Mouse (Mus musculus) liver, embryonic 12.5 days (tissue): Measurements from ENCODE around the gene Tcte1. TPM values are rescaled to one million over a fixed set of nuclear protein-coding genes. Genes with fewer than 3 reads are reported as not detected.

Experiments
- ATAC-seq: fragments of 200-750 bp; cut with Nextera tagmentation; 2 replicates; pipeline ENCODE4 v1.8.0; 2017; ENCODE audit warnings: moderate number of reproducible peaks, mild to moderate bottlenecking, moderate library complexity
- H3K27ac ChIP-seq: fragments of 300-500 bp; sonication (generic); 2 replicates; pipeline ENCODE4 v1.5.1; 2016; ENCODE audit warnings: mild to moderate bottlenecking
- H3K27me3 ChIP-seq: fragments of 300-500 bp; sonication (generic); replicated peaks from 2 replicates; pipeline ENCODE4 v1.6.1; 2016; ENCODE audit warnings: mild to moderate bottlenecking, moderate library complexity
- H3K36me3 ChIP-seq: fragments of 300-500 bp; sonication (generic); 2 replicates; pipeline ENCODE4 v1.6.1; 2016; ENCODE audit warnings: mild to moderate bottlenecking, moderate library complexity
- H3K4me1 ChIP-seq: fragments of 300-500 bp; sonication (generic); 2 replicates; pipeline ENCODE4 v1.6.1; 2016
- H3K4me2 ChIP-seq: fragments of 300-500 bp; sonication (generic); 2 replicates; pipeline ENCODE4 v1.6.1; 2016; ENCODE audit warnings: mild to moderate bottlenecking, moderate library complexity
- H3K4me3 ChIP-seq: fragments of 300-500 bp; sonication (generic); 2 replicates; pipeline ENCODE4 v1.5.1; 2016; ENCODE audit warnings: mild to moderate bottlenecking, moderate library complexity
- H3K9ac ChIP-seq: fragments of 300-500 bp; sonication (generic); 2 replicates; pipeline ENCODE4 v1.6.1; 2016; ENCODE audit warnings: mild to moderate bottlenecking, moderate library complexity
- H3K9me3 ChIP-seq: fragments of 300-500 bp; sonication (generic); replicated peaks from 2 replicates; pipeline ENCODE4 v1.6.1; 2016; ENCODE audit warnings: mild to moderate bottlenecking, moderate library complexity
- WGBS: fragments of 180-500 bp; shearing (Covaris S2); methylation state at CpG from one replicate; pipeline ENCODE4 v1.1.7; 2016; ENCODE audit not compliant: insufficient replicate concordance; 5-methylcytosine and 5-hydroxymethylcytosine counted together
- polyA plus RNA-seq: library from polyadenylated mRNA; unstranded; fragments of >200 nt; fragmentation: Nextera tagmentation; extraction: Ambion mirVana; gene quantifications from 2 replicates; pipeline ENCODE4 v1.2.1, GENCODE M21; 2016

Tcte1 gene
- polyA plus RNA-seq, 1 experiment from 2014 or later, result 0.14 TPM

- H3K4me2 ChIP-seq, result peak overlapping the region; percentile 84
- 35% methylated on average over 5 of the region's 5 CpGs for WGBS
- no peak for ATAC-seq
- H3K27ac ChIP-seq, result no peak overlapping the region
- no peak overlapping the region for H3K4me3 ChIP-seq
- H3K36me3 ChIP-seq, result no peaks in the 10 kb centered on the region
- no peaks in the 10 kb centered on the region for H3K9me3 ChIP-seq
- H3K4me1 ChIP-seq, result peaks cover 30% of the 10 kb centered on the region
- H3K9ac ChIP-seq, result no peak overlapping the region
- peaks cover 84% of the 10 kb centered on the region for H3K27me3 ChIP-seq
These were observed 27.0 kb downstream of the Tcte1 start for GRCm38 (mm10) chr17:45550253-45550652.

GRCm38 (mm10) chr17:45551249-45551796, 28.1 kb downstream of the Tcte1 start:
- peaks cover 79% of the 10 kb centered on the region for H3K27me3 ChIP-seq
- no peak overlapping the region for H3K9ac ChIP-seq
- H3K36me3 ChIP-seq, result no peaks in the 10 kb centered on the region
- no peak overlapping the region for H3K4me2 ChIP-seq
- peaks cover 36% of the 10 kb centered on the region for H3K4me1 ChIP-seq
- no peak overlapping the region for H3K27ac ChIP-seq
- no peaks in the 10 kb centered on the region for H3K9me3 ChIP-seq
- WGBS, result 53% methylated on average over 7 of the region's 7 CpGs
- no peak overlapping the region for H3K4me3 ChIP-seq
- no peak for ATAC-seq

- Histone ChIP-seq H3K4me2 (no peak overlapping the region), H3K27ac (no peak overlapping the region), H3K9ac (no peak overlapping the region), H3K4me1 (peaks cover 39% of the 10 kb centered on the region), H3K27me3 (peaks cover 79% of the 10 kb centered on the region), H3K36me3 (no peaks in the 10 kb centered on the region), H3K4me3 (no peak overlapping the region), H3K9me3 (no peaks in the 10 kb centered on the region)
- 3% methylated on average over 8 of the region's 8 CpGs for WGBS
- ATAC-seq, result peak; percentile 46
These were observed 28.7 kb downstream of the Tcte1 start for GRCm38 (mm10) chr17:45551816-45552451.

- no peaks in the 10 kb centered on the region for H3K9me3 ChIP-seq
- H3K27ac ChIP-seq, result no peak overlapping the region
- no peaks in the 10 kb centered on the region for H3K36me3 ChIP-seq
- no peak for ATAC-seq
- no peak overlapping the region for H3K4me3 ChIP-seq
- WGBS, result 66% methylated on average over 3 of the region's 3 CpGs
- peaks cover 47% of the 10 kb centered on the region for H3K4me1 ChIP-seq
- H3K27me3 ChIP-seq, result peaks cover 79% of the 10 kb centered on the region
- H3K9ac ChIP-seq, result no peak overlapping the region
- no peak overlapping the region for H3K4me2 ChIP-seq
These were observed 29.8 kb downstream of the Tcte1 start for GRCm38 (mm10) chr17:45553065-45553464.

GRCm38 (mm10) chr17:45554420-45554819, 31.2 kb downstream of the Tcte1 start:
- H3K4me3 ChIP-seq, result no peak overlapping the region
- peaks cover 75% of the 10 kb centered on the region for H3K27me3 ChIP-seq
- H3K4me2 ChIP-seq, result no peak overlapping the region
- H3K4me1 ChIP-seq, result peaks cover 35% of the 10 kb centered on the region
- no peaks in the 10 kb centered on the region for H3K9me3 ChIP-seq
- no peak overlapping the region for H3K27ac ChIP-seq
- H3K36me3 ChIP-seq, result no peaks in the 10 kb centered on the region
- H3K9ac ChIP-seq, result no peak overlapping the region
- no peak for ATAC-seq
- 26% methylated on average over 1 of the region's 1 CpGs for WGBS

GRCm38 (mm10) chr17:45555452-45556106, 32.3 kb downstream of the Tcte1 start, which contains the start of gene Nfkbie:
Gene Nfkbie, plus strand, starts transcription at chr17:45555703.
- no peak within 1 kb of the TSS for H3K27ac ChIP-seq
- H3K36me3 ChIP-seq, result peaks cover 5% of the 10 kb centered on the region; the same call in 1 of the 2 replicates
- H3K4me3 ChIP-seq, result peak within 1 kb of the TSS; percentile 58
- peak within 1 kb of the TSS; percentile 54 for H3K9ac ChIP-seq
- peak within 1 kb of the TSS; percentile 84 for H3K4me2 ChIP-seq
- H3K4me1 ChIP-seq, result peaks cover 31% of the 10 kb centered on the region
- peaks cover 64% of the 10 kb centered on the region for H3K27me3 ChIP-seq
- WGBS, result under 1% methylated on average over 45 of the region's 45 CpGs
- peak; percentile 77 for ATAC-seq
- no peaks in the 10 kb centered on the region for H3K9me3 ChIP-seq

- Histone ChIP-seq H3K4me3 (peak overlapping the region; percentile 58), H3K36me3 (peaks cover 5% of the 10 kb centered on the region; the same call in 1 of the 2 replicates), H3K4me1 (peaks cover 31% of the 10 kb centered on the region), H3K4me2 (peak overlapping the region; percentile 84), H3K9ac (peak overlapping the region; percentile 54), H3K27ac (no peak overlapping the region), H3K9me3 (no peaks in the 10 kb centered on the region), H3K27me3 (peaks cover 59% of the 10 kb centered on the region)
- WGBS, result 2% methylated on average over 14 of the region's 14 CpGs
- no peak for ATAC-seq
These were observed 32.9 kb downstream of the Tcte1 start for GRCm38 (mm10) chr17:45556107-45556489.

- H3K27ac ChIP-seq, result no peak overlapping the region
- peaks cover 31% of the 10 kb centered on the region for H3K4me1 ChIP-seq
- ATAC-seq, result no peak
- H3K9ac ChIP-seq, result peak overlapping the region; percentile 54; the same call in 1 of the 2 replicates
- 38% methylated on average over 3 of the region's 3 CpGs for WGBS
- peaks cover 53% of the 10 kb centered on the region for H3K27me3 ChIP-seq
- peak overlapping the region; percentile 84 for H3K4me2 ChIP-seq
- H3K36me3 ChIP-seq, result peaks cover 5% of the 10 kb centered on the region; the same call in 1 of the 2 replicates
- peak overlapping the region; percentile 58 for H3K4me3 ChIP-seq
- no peaks in the 10 kb centered on the region for H3K9me3 ChIP-seq
These were observed 33.4 kb downstream of the Tcte1 start for GRCm38 (mm10) chr17:45556514-45557245.

GRCm38 (mm10) chr17:45557246-45557824, 34.1 kb downstream of the Tcte1 start:
- H3K27me3 ChIP-seq, result peaks cover 48% of the 10 kb centered on the region
- H3K27ac ChIP-seq, result no peak overlapping the region
- WGBS, result 37% methylated on average over 6 of the region's 7 CpGs
- peaks cover 27% of the 10 kb centered on the region for H3K4me1 ChIP-seq
- H3K9me3 ChIP-seq, result no peaks in the 10 kb centered on the region
- peak overlapping the region; percentile 84 for H3K4me2 ChIP-seq
- H3K9ac ChIP-seq, result no peak overlapping the region
- 0 out of 2 replicates have a peak overlapping the region, but pooled peaks have one; percentile 58 for H3K4me3 ChIP-seq
- ATAC-seq, result no peak
- peaks cover 5% of the 10 kb centered on the region; the same call in 1 of the 2 replicates for H3K36me3 ChIP-seq

GRCm38 (mm10) chr17:45557998-45558862, 35.0 kb downstream of the Tcte1 start:
- peaks cover 5% of the 10 kb centered on the region; the same call in 1 of the 2 replicates for H3K36me3 ChIP-seq
- H3K27me3 ChIP-seq, result peaks cover 47% of the 10 kb centered on the region
- H3K4me3 ChIP-seq, result no peak overlapping the region
- no peaks in the 10 kb centered on the region for H3K9me3 ChIP-seq
- H3K9ac ChIP-seq, result no peak overlapping the region
- H3K4me1 ChIP-seq, result peaks cover 27% of the 10 kb centered on the region
- H3K4me2 ChIP-seq, result peak overlapping the region; percentile 84; the same call in 1 of the 2 replicates
- H3K27ac ChIP-seq, result no peak overlapping the region
- no peak for ATAC-seq
- WGBS, result 57% methylated on average over 16 of the region's 16 CpGs
